Mouse (Mus musculus): Measurements from ENCODE around the gene 2410002F23Rik. TPM values are rescaled to one million over a fixed set of nuclear protein-coding genes. Genes with fewer than 3 reads are reported as not detected.
"Not testable (repeated sequence)": the region's sequence is repeated elsewhere in the genome, so short reads cannot be mapped to it uniquely, and the experiment has no call there.

Gene 2410002F23Rik
- polyA plus RNA-seq, 1 experiment from 2014 or later, result 172 TPM

DNA sequence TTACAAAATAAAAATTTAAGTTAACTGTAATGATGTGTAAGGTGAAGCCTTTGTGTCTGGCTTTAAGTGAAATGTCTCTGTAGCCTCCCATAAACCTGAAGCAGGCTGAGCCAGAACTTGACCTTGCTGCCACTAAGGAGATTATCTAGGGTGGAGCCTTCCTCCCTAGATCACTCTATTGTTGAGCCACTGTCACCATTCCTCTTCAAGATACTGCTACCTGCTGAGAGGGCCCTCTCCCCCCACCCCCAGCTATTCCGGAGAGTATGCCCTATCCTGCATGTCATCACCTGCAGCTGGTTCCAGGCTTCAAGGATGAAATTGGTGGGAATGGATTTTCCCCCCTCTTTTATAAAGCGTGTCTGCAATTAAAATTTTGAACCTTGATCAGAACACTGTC is 51.0 kb downstream of the 2410002F23Rik start:
- not testable (repeated sequence) for H3K4me1 ChIP-seq; DNase-seq (ENCODE audit: low spot score); H3K27ac ChIP-seq (replicated peaks); H3K27me3 ChIP-seq (ENCODE audit: low read depth, poor library complexity, severe bottlenecking); H3K4me3 ChIP-seq; H3K36me3 ChIP-seq; H3K9me3 ChIP-seq (replicated peaks)
- WGBS, result 83% methylated on average over 2 of the region's 2 CpGs

Other genes with a start within 250 kb of the 2410002F23Rik start
- not detected in 2 replicates for gene Klk1b26, start 234.6 kb upstream of the 2410002F23Rik start, polyA plus RNA-seq (2016; fragmentation: Nextera tagmentation; extraction: Ambion mirVana)
- not detected in 2 replicates for gene Klk1b27, start 194.4 kb upstream of the 2410002F23Rik start, polyA plus RNA-seq (2016; fragmentation: Nextera tagmentation; extraction: Ambion mirVana)
- not detected in 2 replicates for gene Klk1b21, start 144.4 kb upstream of the 2410002F23Rik start, polyA plus RNA-seq (2016; fragmentation: Nextera tagmentation; extraction: Ambion mirVana)
- gene Klk1b22, start 134.0 kb upstream of the 2410002F23Rik start, polyA plus RNA-seq (2016; fragmentation: Nextera tagmentation; extraction: Ambion mirVana), result not detected in 2 replicates
- gene Klk1b16, start 110.0 kb upstream of the 2410002F23Rik start, polyA plus RNA-seq (2016; fragmentation: Nextera tagmentation; extraction: Ambion mirVana), result not detected in 2 replicates
- gene Klk1b24, start 58.5 kb upstream of the 2410002F23Rik start, polyA plus RNA-seq (2016; fragmentation: Nextera tagmentation; extraction: Ambion mirVana), result not detected in 2 replicates
- gene Klk1b3, start 48.5 kb upstream of the 2410002F23Rik start, polyA plus RNA-seq (2016; fragmentation: Nextera tagmentation; extraction: Ambion mirVana), result not detected in 2 replicates
- gene Klk1b4, start 39.3 kb upstream of the 2410002F23Rik start, polyA plus RNA-seq (2016; fragmentation: Nextera tagmentation; extraction: Ambion mirVana), result not detected in 2 replicates
- gene Klk1b5, start 30.8 kb upstream of the 2410002F23Rik start, polyA plus RNA-seq (2016; fragmentation: Nextera tagmentation; extraction: Ambion mirVana), result not detected in 2 replicates
- gene Klk1, start 21.4 kb upstream of the 2410002F23Rik start, polyA plus RNA-seq (2016; fragmentation: Nextera tagmentation; extraction: Ambion mirVana), result not detected in 2 replicates
- 0.17 TPM in 1 of 2 replicates, not detected in the other for gene Gm36864, start 10.5 kb upstream of the 2410002F23Rik start, polyA plus RNA-seq (2016; fragmentation: Nextera tagmentation; extraction: Ambion mirVana)
- 1.6 and 1.7 TPM in 2 replicates for gene 1700028J19Rik, start within 50 bp of the 2410002F23Rik start, polyA plus RNA-seq (2016; fragmentation: Nextera tagmentation; extraction: Ambion mirVana)
- 0.17 TPM in 1 of 2 replicates, not detected in the other for gene Acp4, start 10.7 kb downstream of the 2410002F23Rik start, polyA plus RNA-seq (2016; fragmentation: Nextera tagmentation; extraction: Ambion mirVana)
- not detected in 2 replicates for gene Gm15517, start 14.7 kb downstream of the 2410002F23Rik start, polyA plus RNA-seq (2016; fragmentation: Nextera tagmentation; extraction: Ambion mirVana)
- 2.2 and 2.4 TPM in 2 replicates for gene Clec11a, start 60.2 kb downstream of the 2410002F23Rik start, polyA plus RNA-seq (2016; fragmentation: Nextera tagmentation; extraction: Ambion mirVana)
- gene Shank1, start 63.5 kb downstream of the 2410002F23Rik start, polyA plus RNA-seq (2016; fragmentation: Nextera tagmentation; extraction: Ambion mirVana), result 1.5 and 2.6 TPM in 2 replicates
- gene Syt3, start 137.4 kb downstream of the 2410002F23Rik start, polyA plus RNA-seq (2016; fragmentation: Nextera tagmentation; extraction: Ambion mirVana), result 1.9 and 2.0 TPM in 2 replicates
- 1.7 TPM in 2 replicates for gene 1700008O03Rik, start 139.1 kb downstream of the 2410002F23Rik start, polyA plus RNA-seq (2016; fragmentation: Nextera tagmentation; extraction: Ambion mirVana)
- gene Lrrc4b, start 182.3 kb downstream of the 2410002F23Rik start, polyA plus RNA-seq (2016; fragmentation: Nextera tagmentation; extraction: Ambion mirVana), result 2.4 and 3.5 TPM in 2 replicates
- 0.99 and 2.0 TPM in 2 replicates for gene Aspdh, start 218.7 kb downstream of the 2410002F23Rik start, polyA plus RNA-seq (2016; fragmentation: Nextera tagmentation; extraction: Ambion mirVana)
- gene Josd2, start 221.3 kb downstream of the 2410002F23Rik start, polyA plus RNA-seq (2016; fragmentation: Nextera tagmentation; extraction: Ambion mirVana), result 71.6 and 76.8 TPM in 2 replicates
- 104 and 108 TPM in 2 replicates for gene Emc10, start 249.8 kb downstream of the 2410002F23Rik start, polyA plus RNA-seq (2016; fragmentation: Nextera tagmentation; extraction: Ambion mirVana)
- 20.5 and 27.6 TPM in 2 replicates for gene Fam71e1, start 249.9 kb downstream of the 2410002F23Rik start, polyA plus RNA-seq (2016; fragmentation: Nextera tagmentation; extraction: Ambion mirVana)

All from midbrain, embryonic 10.5 days (tissue).